ENCODE assay signal across 8 mouse cellular contexts in the genomic region with DNA sequence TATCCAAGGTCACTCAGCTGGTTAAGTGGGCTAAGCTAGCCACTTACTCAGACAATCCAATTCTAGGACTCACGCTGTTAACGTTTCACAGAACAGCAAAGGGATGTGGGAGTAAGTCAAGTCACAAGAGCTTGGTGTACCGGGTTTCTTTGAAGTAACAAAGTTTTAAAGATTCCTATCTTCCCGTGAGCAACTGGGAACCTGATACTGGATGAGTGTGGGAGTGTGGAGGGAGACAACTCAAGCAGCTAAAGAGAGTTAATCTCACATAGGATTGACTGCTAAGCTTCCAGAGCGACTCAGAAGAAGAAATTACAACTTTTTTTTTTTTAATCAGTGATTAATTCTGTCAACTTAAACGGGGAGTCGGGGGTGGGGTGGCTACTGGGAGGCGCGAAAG. TPM values are rescaled to one million over a fixed set of nuclear protein-coding genes. Genes with fewer than 3 reads are reported as not detected.
DNase-seq lines count a peak whose midpoint lies in the region; ATAC-seq and TF ChIP-seq lines count a peak whose summit lies in the region.

No protein-coding gene starts in this region.

- H3K27ac ChIP-seq in heart, embryonic 15.5 days, result peak overlapping the region; percentile 89; the same call in 1 of the 2 replicates
- H3K27ac ChIP-seq in forebrain, embryonic 16.5 days (ENCODE audit: low read length), result no peak overlapping the region
- H3K27ac ChIP-seq in midbrain, embryonic 10.5 days (replicated peaks), result 0 out of 2 replicates have a peak overlapping the region, but pooled peaks have one; percentile 95

- 10% methylated on average over 9 of the region's 9 CpGs for WGBS in heart, embryonic 15.5 days
- 18% methylated on average over 9 of the region's 9 CpGs for WGBS in forebrain, embryonic 16.5 days
- 18% methylated on average over 9 of the region's 9 CpGs for WGBS in midbrain, embryonic 10.5 days

- no peak for DNase-seq in heart, postnatal 14 days
- no peak for DNase-seq in G1E (ENCODE audit: low spot score)
- DNase-seq in midbrain, embryonic 10.5 days (ENCODE audit: low spot score), result no peak
- no peak for DNase-seq in cerebellum, adult 9-10 months
- DNase-seq in gastrocnemius, adult 8-10 months (ENCODE audit: low spot score in 2 of 2), result no peak

- peaks cover 5% of the 10 kb centered on the region; the same call in 1 of the 2 replicates for H3K4me1 ChIP-seq in heart, embryonic 15.5 days (replicated peaks)
- H3K4me1 ChIP-seq in G1E (ENCODE audit: insufficient read depth, low read depth, low read length), result peaks cover 11% of the 10 kb centered on the region
- peaks cover 9% of the 10 kb centered on the region for H3K4me1 ChIP-seq in forebrain, embryonic 16.5 days (replicated peaks; ENCODE audit: control insufficient read depth, insufficient read depth, low read length)
- H3K4me1 ChIP-seq in midbrain, embryonic 10.5 days, result peaks cover 9% of the 10 kb centered on the region

- no peaks in the 10 kb centered on the region for H3K9me3 ChIP-seq in heart, embryonic 15.5 days (replicated peaks)
- no peaks in the 10 kb centered on the region for H3K9me3 ChIP-seq in G1E (replicated peaks)
- no peaks in the 10 kb centered on the region for H3K9me3 ChIP-seq in forebrain, embryonic 16.5 days (ENCODE audit: control insufficient read depth, low read length)
- 0 out of 2 replicates have a peak, but pooled peaks cover 4% of the 10 kb centered on the region for H3K9me3 ChIP-seq in midbrain, embryonic 10.5 days (replicated peaks)

- peak overlapping the region; percentile 74 for H3K9ac ChIP-seq in heart, embryonic 15.5 days
- no peak overlapping the region for H3K9ac ChIP-seq in forebrain, embryonic 16.5 days (replicated peaks; ENCODE audit: low read depth, low read length)

- TF ChIP-seq CTCF in G1E (IDR thresholded peaks at IDR 0.05; ENCODE audit: low read depth, low read length), result no peak

- intact Hi-C loops in heart, postnatal 14 days (cut with DNase I), result no loop called here

- no peak for ATAC-seq in heart, embryonic 15.5 days (replicated peaks; ENCODE audit: insufficient number of reproducible peaks, insufficient read depth, low FRiP score, low read depth)
- ATAC-seq in G1E (ENCODE audit: extremely low read depth, insufficient number of reproducible peaks, low FRiP score, poor library complexity, severe bottlenecking), result no peak
- no peak for ATAC-seq in forebrain, embryonic 16.5 days
- no peak for ATAC-seq in activated CD4-positive, CD25-positive, alpha-beta regulatory T cell, adult 4 months

- H3K4me3 ChIP-seq in heart, embryonic 15.5 days, result peak overlapping the region; percentile 77
- H3K4me3 ChIP-seq in G1E (ENCODE audit: low read depth, low read length), result peak overlapping the region; percentile 78
- peak overlapping the region; percentile 68 for H3K4me3 ChIP-seq in forebrain, embryonic 16.5 days (replicated peaks; ENCODE audit: low read length)
- peak overlapping the region; percentile 68 for H3K4me3 ChIP-seq in midbrain, embryonic 10.5 days

- H3K36me3 ChIP-seq in heart, embryonic 15.5 days, result no peaks in the 10 kb centered on the region
- H3K36me3 ChIP-seq in G1E (replicated peaks), result peaks cover 5% of the 10 kb centered on the region
- no peaks in the 10 kb centered on the region for H3K36me3 ChIP-seq in forebrain, embryonic 16.5 days (ENCODE audit: control insufficient read depth, insufficient read depth)
- no peaks in the 10 kb centered on the region for H3K36me3 ChIP-seq in midbrain, embryonic 10.5 days

- no peaks in the 10 kb centered on the region for H3K27me3 ChIP-seq in heart, embryonic 15.5 days
- no peaks in the 10 kb centered on the region for H3K27me3 ChIP-seq in G1E (ENCODE audit: insufficient read depth, low read length)
- no peaks in the 10 kb centered on the region for H3K27me3 ChIP-seq in forebrain, embryonic 16.5 days (replicated peaks; ENCODE audit: control insufficient read depth, insufficient read depth, low read length)
- no peaks in the 10 kb centered on the region for H3K27me3 ChIP-seq in midbrain, embryonic 10.5 days (ENCODE audit: low read depth, poor library complexity, severe bottlenecking)

- peak overlapping the region; percentile 66 for H3K4me2 ChIP-seq in heart, embryonic 15.5 days
- H3K4me2 ChIP-seq in forebrain, embryonic 16.5 days (ENCODE audit: low read length), result peak overlapping the region; percentile 61

RNA-seq across cellular contexts. Expression of gene Thoc2, which starts 10.0 kb away (rescaled TPM):
- 50.3 and 52.8 TPM in 2 replicates for polyA plus RNA-seq in heart, embryonic 15.5 days (2015; fragmentation: Nextera tagmentation; extraction: Ambion mirVana)
- total RNA-seq in heart, postnatal 14 days (2021), result 10 to 100 TPM; 34.5 to 37.5 TPM
- total RNA-seq in G1E (2014; fragmentation: Nextera tagmentation), result 249 and 255 TPM in 2 replicates
- 108 and 136 TPM in 2 replicates for total RNA-seq in G1E (2017)
- 5.3 and 9.3 TPM in 2 replicates for polyA plus RNA-seq in G1E (2012)
- polyA plus RNA-seq in forebrain, embryonic 16.5 days (2015; fragmentation: Nextera tagmentation; extraction: Ambion mirVana), result 103 and 110 TPM in 2 replicates
- 79.9 and 88.5 TPM in 2 replicates for polyA plus RNA-seq in midbrain, embryonic 10.5 days (2016; fragmentation: Nextera tagmentation; extraction: Ambion mirVana)
- 100 to 1,000 TPM; 139 to 174 TPM for polyA plus RNA-seq in activated CD4-positive, CD25-positive, alpha-beta regulatory T cell, adult 4 months (2017; shearing (Covaris generic))
- total RNA-seq in gastrocnemius, adult 8-10 months (2022), result 10 to 100 TPM; 15.2 to 23.2 (median 16.8) TPM
